Mouse (Mus musculus) small intestine, adult 2 months (tissue): ENCODE results near the gene Tpbgl. TPM values are rescaled to one million over a fixed set of nuclear protein-coding genes. Genes with fewer than 3 reads are reported as not detected.
A peak's percentile ranks its signal among the peaks of the same experiment; 100 is the strongest.

Experiments used
- H3K27ac ChIP-seq: fragments of 200-500 bp; 2 replicates; pipeline ENCODE4 v1.5.1; 2012; ENCODE audit warnings: low read depth, low read length, control low read depth, inconsistent platforms; ENCODE audit not compliant: insufficient read depth
- H3K27me3 ChIP-seq: fragments of 200-500 bp; 2 replicates; pipeline ENCODE4 v1.6.1; 2012; ENCODE audit warnings: mild to moderate bottlenecking, moderate library complexity, low read length, inconsistent platforms; ENCODE audit not compliant: control insufficient read depth, insufficient read depth
- H3K36me3 ChIP-seq: fragments of 200-500 bp; 2 replicates; pipeline ENCODE4 v1.6.1; 2012; ENCODE audit warnings: mild to moderate bottlenecking, low read length, control low read depth, inconsistent platforms; ENCODE audit not compliant: control insufficient read depth, insufficient read depth
- H3K4me1 ChIP-seq: fragments of 200-500 bp; 2 replicates; pipeline ENCODE4 v1.6.1; 2012; ENCODE audit warnings: low read length, inconsistent platforms, mixed read lengths; ENCODE audit not compliant: control insufficient read depth, insufficient read depth, insufficient read length
- H3K4me3 ChIP-seq: fragments of 200-500 bp; 2 replicates; pipeline ENCODE4 v1.5.1; 2012; ENCODE audit warnings: low read depth, mild to moderate bottlenecking, control low read depth, inconsistent platforms, low read length, moderate library complexity
- CTCF ChIP-seq: fragments of 200-500 bp; IDR thresholded peaks from 2 replicates; pipeline ENCODE4 v1.5.1; 2012; ENCODE audit warnings: low read depth, mild to moderate bottlenecking, control low read depth, inconsistent platforms, low read length, moderate library complexity, mixed read lengths; ENCODE audit not compliant: insufficient replicate concordance, insufficient read length; ENCODE audit errors: extremely low read depth
- POLR2A ChIP-seq: fragments of 200-500 bp; IDR thresholded peaks from 2 replicates; pipeline ENCODE4 v1.6.1; 2012; ENCODE audit warnings: low read depth, mild to moderate bottlenecking, control low read depth, inconsistent platforms, low read length, moderate library complexity
- WGBS: fragments of 180-500 bp; shearing (Covaris S2); methylation state at CpG from one replicate; pipeline ENCODE4 v1.1.7; 2018; 5-methylcytosine and 5-hydroxymethylcytosine counted together
- polyA plus RNA-seq: library from polyadenylated mRNA; depleted of rRNA; stranded (reverse); fragments of >200 nt; gene quantifications from 2 replicates; pipeline ENCODE4 v1.2.3, GENCODE M21; 2012

Gene Tpbgl
- polyA plus RNA-seq, 1 experiment, result 2.7 TPM

- Histone ChIP-seq H3K36me3 (peaks cover 82% of the 10 kb centered on the region), H3K4me3 (no peak overlapping the region), H3K27ac (no peak overlapping the region), H3K27me3 (no peaks in the 10 kb centered on the region), H3K4me1 (no peaks in the 10 kb centered on the region)
- TF ChIP-seq POLR2A, result no peak
- TF ChIP-seq CTCF, result no peak
- WGBS, result 91% methylated on average over 3 of the region's 3 CpGs
These were observed 34.2 kb downstream of the Tpbgl start for GRCm38 (mm10) chr7:99592669-99593068.

- H3K27me3 ChIP-seq, result no peaks in the 10 kb centered on the region
- H3K4me3 ChIP-seq, result no peak overlapping the region
- H3K4me1 ChIP-seq, result 0 out of 2 replicates have a peak, but pooled peaks cover 2% of the 10 kb centered on the region
- peaks cover 77% of the 10 kb centered on the region for H3K36me3 ChIP-seq
- no peak overlapping the region for H3K27ac ChIP-seq
- TF ChIP-seq CTCF, result no peak
- no peak for TF ChIP-seq POLR2A
- WGBS, result 88% methylated on average over 5 of the region's 5 CpGs
These were observed 36.3 kb downstream of the Tpbgl start for GRCm38 (mm10) chr7:99590646-99591045.

DNA sequence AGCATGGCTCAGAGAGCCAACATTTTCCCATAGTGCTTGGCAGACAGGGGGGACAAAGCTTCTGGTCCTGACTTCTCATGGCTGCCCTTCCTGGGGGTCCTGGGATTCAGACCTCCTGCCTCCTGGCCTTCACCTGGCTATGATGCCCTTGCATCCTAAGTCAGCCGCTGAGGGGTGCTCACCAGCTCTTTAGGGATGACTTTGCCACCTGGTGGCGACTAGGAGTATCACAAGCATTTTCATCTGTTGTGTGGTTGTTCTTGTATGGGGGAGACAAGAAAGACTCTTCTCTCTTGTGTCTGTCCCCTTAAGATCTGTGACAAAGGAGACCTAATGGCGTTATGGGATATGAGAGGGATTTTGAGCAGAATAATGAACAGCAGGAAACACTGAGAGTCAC lies 36.8 kb downstream of the Tpbgl start:
- 15% methylated on average over 3 of the region's 3 CpGs for WGBS
- TF ChIP-seq POLR2A, result no peak
- peak; percentile 79; the same call in 1 of the 2 replicates for TF ChIP-seq CTCF
- peaks cover 71% of the 10 kb centered on the region for H3K36me3 ChIP-seq
- H3K27me3 ChIP-seq, result no peaks in the 10 kb centered on the region
- no peak overlapping the region for H3K4me3 ChIP-seq
- no peak overlapping the region for H3K27ac ChIP-seq
- H3K4me1 ChIP-seq, result 0 out of 2 replicates have a peak, but pooled peaks cover 2% of the 10 kb centered on the region

DNA sequence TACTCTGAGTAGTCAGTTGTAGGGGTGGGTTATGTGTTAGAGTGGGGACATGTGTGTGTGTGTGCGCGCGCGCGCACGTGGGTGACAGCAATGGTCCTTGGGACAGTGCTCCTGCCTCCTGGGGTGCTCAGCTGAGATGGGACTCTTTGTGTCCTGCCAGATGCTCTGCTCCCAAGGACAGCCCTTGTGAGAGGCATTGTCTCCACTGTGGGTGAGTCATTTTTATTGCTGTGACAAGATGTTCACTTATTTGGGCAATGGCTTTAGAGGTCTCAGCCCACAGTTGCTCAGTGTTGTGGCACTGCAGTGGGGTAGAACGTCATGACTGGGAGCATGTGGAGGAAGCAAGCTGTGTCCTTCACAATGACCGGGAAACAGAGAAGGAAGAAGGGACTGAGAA lies 40.9 kb downstream of the Tpbgl start:
- Histone ChIP-seq H3K4me3 (no peak overlapping the region), H3K4me1 (0 out of 2 replicates have a peak, but pooled peaks cover 2% of the 10 kb centered on the region), H3K27ac (no peak overlapping the region), H3K27me3 (no peaks in the 10 kb centered on the region), H3K36me3 (peaks cover 50% of the 10 kb centered on the region)
- TF ChIP-seq CTCF, result no peak
- TF ChIP-seq POLR2A, result no peak
- WGBS, result 82% methylated on average over 8 of the region's 8 CpGs

- TF ChIP-seq CTCF (no peak), POLR2A (no peak)
- 88% methylated on average over 5 of the region's 5 CpGs for WGBS
- Histone ChIP-seq H3K4me1 (0 out of 2 replicates have a peak, but pooled peaks cover 2% of the 10 kb centered on the region), H3K36me3 (peaks cover 35% of the 10 kb centered on the region), H3K27ac (no peak overlapping the region), H3K4me3 (no peak overlapping the region), H3K27me3 (no peaks in the 10 kb centered on the region)
These were observed 43.3 kb downstream of the Tpbgl start for GRCm38 (mm10) chr7:99583625-99584024.

DNA sequence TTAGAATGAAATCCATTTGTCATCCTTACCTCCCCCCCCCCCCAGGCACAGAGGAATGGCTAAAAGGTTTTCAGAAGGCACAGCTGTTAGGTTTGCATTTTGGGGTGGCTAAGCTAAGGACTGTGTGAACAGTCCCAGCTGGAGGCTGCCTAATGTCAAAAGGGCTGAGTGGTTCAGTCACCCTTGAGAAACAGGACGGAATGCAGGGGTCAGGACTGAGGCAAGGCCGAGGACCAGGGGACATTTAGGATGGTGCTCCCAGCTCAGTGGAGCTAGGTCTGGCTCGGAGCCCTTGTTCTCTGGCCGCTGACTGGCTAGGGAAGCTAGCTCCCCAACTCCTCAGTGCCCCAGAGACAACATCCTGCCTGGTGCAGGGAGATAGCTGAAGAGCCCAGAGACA lies 44.0 kb downstream of the Tpbgl start:
- Histone ChIP-seq H3K27ac (no peak overlapping the region), H3K4me3 (no peak overlapping the region), H3K4me1 (peaks cover 6% of the 10 kb centered on the region; the same call in 1 of the 2 replicates), H3K36me3 (peaks cover 30% of the 10 kb centered on the region), H3K27me3 (no peaks in the 10 kb centered on the region)
- TF ChIP-seq POLR2A (no peak), CTCF (no peak)
- WGBS, result 85% methylated on average over 4 of the region's 4 CpGs

GRCm38 (mm10) chr7:99582306-99582705 lies 44.6 kb downstream of the Tpbgl start:
- 87% methylated on average over 7 of the region's 7 CpGs for WGBS
- no peaks in the 10 kb centered on the region for H3K27me3 ChIP-seq
- peaks cover 26% of the 10 kb centered on the region for H3K36me3 ChIP-seq
- H3K4me1 ChIP-seq, result peaks cover 6% of the 10 kb centered on the region; the same call in 1 of the 2 replicates
- no peak overlapping the region for H3K4me3 ChIP-seq
- TF ChIP-seq CTCF (no peak), POLR2A (no peak)
- no peak overlapping the region for H3K27ac ChIP-seq
